Mouse (Mus musculus) liver, adult 2 months (tissue): ENCODE measurements around the gene Trp53. TPM values are rescaled to one million over a fixed set of nuclear protein-coding genes. Genes with fewer than 3 reads are reported as not detected.
A peak's percentile ranks its signal among the peaks of the same experiment; 100 is the strongest.

Experiments
- DNase-seq: peaks from one replicate; pipeline ENCODE4 v3.0.0-alpha.2; 2011; ENCODE audit warnings: low read depth, low spot score; ENCODE audit errors: extremely low read depth
- H3K27ac ChIP-seq: fragments of 200-500 bp; replicated peaks from 2 replicates; pipeline ENCODE4 v1.5.1; 2012; ENCODE audit warnings: low read depth, mild to moderate bottlenecking, control low read depth, inconsistent platforms, low read length; ENCODE audit not compliant: insufficient read depth
- H3K27me3 ChIP-seq: fragments of 200-500 bp; 2 replicates; pipeline ENCODE4 v1.6.1; 2012; ENCODE audit warnings: mild to moderate bottlenecking, moderate library complexity, low read length, inconsistent platforms; ENCODE audit not compliant: control insufficient read depth, insufficient read depth
- H3K36me3 ChIP-seq: fragments of 200-500 bp; 2 replicates; pipeline ENCODE4 v1.6.1; 2012; ENCODE audit warnings: low read length, inconsistent platforms; ENCODE audit not compliant: control insufficient read depth, insufficient read depth
- H3K4me1 ChIP-seq: fragments of 200-500 bp; 2 replicates; pipeline ENCODE4 v1.6.1; 2011; ENCODE audit warnings: low read length; ENCODE audit not compliant: control insufficient read depth, insufficient read depth
- H3K4me3 ChIP-seq: fragments of 200-500 bp; 2 replicates; pipeline ENCODE4 v1.5.1; 2011; ENCODE audit warnings: low read depth, mild to moderate bottlenecking, control low read depth, low read length, moderate library complexity; ENCODE audit not compliant: insufficient read depth
- H3K79me2 ChIP-seq: fragments of 200-500 bp; 2 replicates; pipeline ENCODE4 v1.6.1; 2012; ENCODE audit warnings: inconsistent platforms, mild to moderate bottlenecking, low read length, moderate library complexity; ENCODE audit not compliant: control insufficient read depth, insufficient read depth
- H3K9ac ChIP-seq: fragments of 200-500 bp; 2 replicates; pipeline ENCODE4 v1.6.1; 2012; ENCODE audit warnings: low read depth, mild to moderate bottlenecking, control low read depth, inconsistent platforms, low read length
- CTCF ChIP-seq: fragments of 200-500 bp; IDR thresholded peaks from 2 replicates; pipeline ENCODE4 v1.5.1; 2011; ENCODE audit warnings: low read depth, low read length, control low read depth
- POLR2A ChIP-seq: fragments of 200-500 bp; IDR thresholded peaks from 2 replicates; pipeline ENCODE4 v1.6.1; 2011; ENCODE audit warnings: low read length, control low read depth; ENCODE audit not compliant: insufficient read depth; ENCODE audit errors: extremely low read depth
- WGBS: fragments of 180-500 bp; shearing (Covaris S2); methylation state at CpG from one replicate; pipeline ENCODE4 v1.1.7; 2018; 5-methylcytosine and 5-hydroxymethylcytosine counted together
- polyA plus RNA-seq: library from polyadenylated mRNA; depleted of rRNA; stranded (reverse); fragments of >200 nt; gene quantifications from 2 replicates; pipeline ENCODE4 v1.2.3, GENCODE M21; 2012
- total RNA-seq: library from RNA; depleted of rRNA; stranded (reverse); fragments of >200 nt; gene quantifications from 2 replicates; pipeline ENCODE4 v1.2.3, GENCODE M21; 2014

Gene Trp53
- total and polyA plus RNA-seq, 2 experiments: 3.7 to 35.4 TPM

- H3K4me3 ChIP-seq: no peak overlapping the region
- no peak overlapping the region for H3K27ac ChIP-seq
- 65% methylated on average over 4 of the region's 4 CpGs for WGBS
Measured at GRCm38 (mm10) chr11:69551310-69551709, 28.8 kb upstream of the Trp53 start.

GRCm38 (mm10) chr11:69552622-69553340, 27.4 kb upstream of the Trp53 start:
- Histone ChIP-seq H3K9ac (no peak overlapping the region), H3K4me1 (no peaks in the 10 kb centered on the region), H3K36me3 (no peaks in the 10 kb centered on the region), H3K27me3 (0 out of 2 replicates have a peak, but pooled peaks cover under 1% of the 10 kb centered on the region), H3K4me3 (no peak overlapping the region), H3K79me2 (no peaks in the 10 kb centered on the region), H3K27ac (no peak overlapping the region)
- DNase-seq: no peak
- WGBS: 37% methylated on average over 14 of the region's 14 CpGs
- TF ChIP-seq POLR2A: no peak
- TF ChIP-seq CTCF: no peak

More at GRCm38 (mm10) chr11:69551310-69551709, 28.8 kb upstream of the Trp53 start:
- no peak for DNase-seq
- no peaks in the 10 kb centered on the region for H3K79me2 ChIP-seq
- H3K36me3 ChIP-seq: no peaks in the 10 kb centered on the region
- no peak overlapping the region for H3K9ac ChIP-seq
- 0 out of 2 replicates have a peak, but pooled peaks cover 2% of the 10 kb centered on the region for H3K27me3 ChIP-seq
- peaks cover 5% of the 10 kb centered on the region for H3K4me1 ChIP-seq
- TF ChIP-seq CTCF (no peak), POLR2A (no peak)

GRCm38 (mm10) chr11:69553341-69553721, 26.8 kb upstream of the Trp53 start:
- no peak overlapping the region for H3K27ac ChIP-seq
- H3K4me1 ChIP-seq: no peaks in the 10 kb centered on the region
- TF ChIP-seq CTCF: no peak
- no peak for TF ChIP-seq POLR2A
- no peaks in the 10 kb centered on the region for H3K27me3 ChIP-seq
- H3K79me2 ChIP-seq: no peaks in the 10 kb centered on the region
- H3K9ac ChIP-seq: no peak overlapping the region
- 46% methylated on average over 2 of the region's 2 CpGs for WGBS
- no peak overlapping the region for H3K4me3 ChIP-seq
- H3K36me3 ChIP-seq: no peaks in the 10 kb centered on the region
- no peak for DNase-seq

GRCm38 (mm10) chr11:69554539-69555140, 25.5 kb upstream of the Trp53 start:
- DNase-seq: peak; percentile 27
- no peaks in the 10 kb centered on the region for H3K36me3 ChIP-seq
- H3K9ac ChIP-seq: no peak overlapping the region
- 80% methylated on average over 5 of the region's 5 CpGs for WGBS
- no peak overlapping the region for H3K27ac ChIP-seq
- H3K79me2 ChIP-seq: no peaks in the 10 kb centered on the region
- no peaks in the 10 kb centered on the region for H3K27me3 ChIP-seq
- H3K4me1 ChIP-seq: no peaks in the 10 kb centered on the region
- TF ChIP-seq POLR2A (no peak), CTCF (no peak)
- no peak overlapping the region for H3K4me3 ChIP-seq

- DNase-seq: no peak
- TF ChIP-seq CTCF: no peak
- TF ChIP-seq POLR2A: no peak
- Histone ChIP-seq H3K27me3 (no peaks in the 10 kb centered on the region), H3K4me1 (no peaks in the 10 kb centered on the region), H3K4me3 (no peak overlapping the region), H3K79me2 (no peaks in the 10 kb centered on the region), H3K27ac (no peak overlapping the region), H3K9ac (no peak overlapping the region), H3K36me3 (0 out of 2 replicates have a peak, but pooled peaks cover 3% of the 10 kb centered on the region)
- 67% methylated on average over 14 of the region's 14 CpGs for WGBS
Measured at GRCm38 (mm10) chr11:69557381-69557958, 22.7 kb upstream of the Trp53 start.
